Mouse (Mus musculus) midbrain, postnatal 0 days (tissue): ENCODE measurements around the gene Uqcc2. TPM values are rescaled to one million over a fixed set of nuclear protein-coding genes. Genes with fewer than 3 reads are reported as not detected.

Experiments
- ATAC-seq: fragments of 200-750 bp; cut with Nextera tagmentation; 2 replicates; pipeline ENCODE4 v1.8.0; 2017; ENCODE audit warnings: moderate number of reproducible peaks, mild to moderate bottlenecking, moderate TSS enrichment, moderate library complexity; ENCODE audit not compliant: low FRiP score
- DNase-seq: peaks from one replicate; pipeline ENCODE4 v3.0.0-alpha.2; 2015; ENCODE audit warnings: low spot score
- H3K27ac ChIP-seq: fragments of 300-500 bp; sonication (generic); 2 replicates; pipeline ENCODE4 v1.5.1; 2014; ENCODE audit warnings: low read depth, mild to moderate bottlenecking, low read length, mixed read lengths
- H3K27me3 ChIP-seq: fragments of 300-500 bp; sonication (generic); 2 replicates; pipeline ENCODE4 v1.6.1; 2014; ENCODE audit warnings: low read length, control low read depth, mixed read lengths; ENCODE audit not compliant: insufficient read depth
- H3K36me3 ChIP-seq: fragments of 300-500 bp; sonication (generic); 2 replicates; pipeline ENCODE4 v1.6.1; 2014; ENCODE audit warnings: low read length, control low read depth, mixed read lengths; ENCODE audit not compliant: insufficient read depth
- H3K4me1 ChIP-seq: fragments of 300-500 bp; sonication (generic); 2 replicates; pipeline ENCODE4 v1.6.1; 2014; ENCODE audit warnings: mild to moderate bottlenecking, control low read depth, antibody characterized with exemption, low read length, mixed read lengths; ENCODE audit not compliant: insufficient read depth
- H3K4me2 ChIP-seq: fragments of 300-500 bp; sonication (generic); 2 replicates; pipeline ENCODE4 v1.6.1; 2014; ENCODE audit warnings: low read depth, mild to moderate bottlenecking, low read length, mixed read lengths; ENCODE audit not compliant: poor library complexity, severe bottlenecking
- H3K4me3 ChIP-seq: fragments of 300-500 bp; sonication (generic); 2 replicates; pipeline ENCODE4 v1.5.1; 2014; ENCODE audit warnings: low read depth, mild to moderate bottlenecking, low read length, moderate library complexity
- H3K9ac ChIP-seq: fragments of 300-500 bp; sonication (generic); replicated peaks from 2 replicates; pipeline ENCODE4 v1.6.1; 2014; ENCODE audit warnings: mild to moderate bottlenecking, low read length, moderate library complexity, mixed read lengths; ENCODE audit not compliant: poor library complexity, severe bottlenecking
- H3K9me3 ChIP-seq: fragments of 300-500 bp; sonication (generic); 2 replicates; pipeline ENCODE4 v1.6.1; 2016; ENCODE audit warnings: low read length, control low read depth
- CTCF ChIP-seq: IDR thresholded peaks from 2 replicates; pipeline ENCODE4 v1.5.1; 2016; ENCODE audit warnings: antibody characterized with exemption, mild to moderate bottlenecking
- WGBS: fragments of 180-500 bp; shearing (Covaris S2); extraction: QIAGEN DNeasy Blood & Tissue Kit; methylation state at CpG from one replicate; pipeline ENCODE4 v1.1.7; 2014; 5-methylcytosine and 5-hydroxymethylcytosine counted together
- polyA plus RNA-seq: library from polyadenylated mRNA; unstranded; fragments of >200 nt; fragmentation: Nextera tagmentation; extraction: Ambion mirVana; gene quantifications from 2 replicates; pipeline ENCODE4 v1.2.1, GENCODE M21; 2015
- total RNA-seq: library from RNA; depleted of rRNA; stranded (reverse); fragments of >200 nt; gene quantifications from 2 replicates; pipeline ENCODE4 v1.2.3, GENCODE M21; 2014; rRNA removed

Gene Uqcc2
- total RNA-seq, result 213 and 233 TPM in 2 replicates
- 453 and 478 TPM in 2 replicates for polyA plus RNA-seq

GRCm38 (mm10) chr17:27133551-27134141 is at the start of gene Uqcc2:
TSS of gene Uqcc2 (minus strand) at chr17:27133916.
- H3K4me1 ChIP-seq, result peaks cover 9% of the 10 kb centered on the region; the same call in 1 of the 2 replicates

DNA sequence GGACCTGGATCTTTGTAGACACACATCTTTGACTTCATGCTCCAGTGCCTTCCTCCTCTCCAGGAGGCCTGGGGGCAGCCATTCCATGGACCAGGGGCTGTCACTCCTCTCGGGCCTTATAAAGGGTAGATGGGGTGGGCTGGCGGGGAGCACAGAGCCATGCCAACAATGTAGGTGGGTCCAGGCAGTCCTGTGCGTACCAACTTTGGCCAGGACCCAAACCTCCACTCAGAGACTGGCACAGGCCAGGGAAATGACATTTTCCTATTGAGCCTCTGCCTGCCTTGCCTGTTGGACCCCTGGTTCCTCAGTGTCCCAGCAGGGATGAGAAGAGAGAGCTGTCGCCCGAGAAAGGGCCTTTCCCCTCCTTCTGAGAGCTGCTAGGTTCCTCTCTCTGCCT is 48.7 kb upstream of the Uqcc2 start:
- H3K4me1 ChIP-seq, result no peaks in the 10 kb centered on the region
- no peak for ATAC-seq
- no peak overlapping the region for H3K9ac ChIP-seq
- DNase-seq, result no peak
- no peak for TF ChIP-seq CTCF
- H3K27me3 ChIP-seq, result no peaks in the 10 kb centered on the region
- WGBS, result 60% methylated on average over 5 of the region's 5 CpGs
- H3K4me2 ChIP-seq, result no peak overlapping the region
- H3K9me3 ChIP-seq, result no peaks in the 10 kb centered on the region
- no peak overlapping the region for H3K27ac ChIP-seq
- H3K36me3 ChIP-seq, result no peaks in the 10 kb centered on the region
- no peak overlapping the region for H3K4me3 ChIP-seq

More at GRCm38 (mm10) chr17:27133551-27134141, at the start of gene Uqcc2:
- DNase-seq (peak; percentile 99), ATAC-seq (peak; percentile 90)
- WGBS, result under 1% methylated on average over 40 of the region's 46 CpGs
- Histone ChIP-seq H3K9ac (peak within 1 kb of the TSS; percentile 80), H3K27me3 (no peaks in the 10 kb centered on the region), H3K36me3 (no peaks in the 10 kb centered on the region; the same call in 1 of the 2 replicates), H3K4me3 (peak within 1 kb of the TSS; percentile 64), H3K9me3 (no peaks in the 10 kb centered on the region), H3K4me2 (peak within 1 kb of the TSS; percentile 48), H3K27ac (peak within 1 kb of the TSS; percentile 89)
- TF ChIP-seq CTCF, result peak; percentile 79

DNA sequence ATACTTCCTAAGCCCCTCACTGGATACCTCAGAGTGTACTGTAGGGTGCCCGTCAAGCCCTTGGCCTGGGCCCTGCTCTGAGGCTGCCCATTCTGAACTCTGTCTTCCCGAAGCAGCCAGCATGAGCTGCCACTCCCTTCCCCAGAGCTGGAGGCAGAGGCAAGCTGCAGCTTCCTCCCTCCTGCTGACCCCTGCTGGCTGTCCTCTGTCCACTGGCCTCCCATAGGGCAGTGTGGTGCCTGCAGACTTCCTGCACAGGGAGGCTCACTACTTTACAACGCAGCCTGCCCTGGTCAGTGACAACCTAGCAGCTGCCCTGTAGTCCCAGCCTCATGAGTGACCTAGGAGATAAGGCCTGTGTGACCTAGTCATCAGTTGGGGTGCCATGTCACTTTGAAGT is 48.0 kb upstream of the Uqcc2 start:
- H3K27ac ChIP-seq, result no peak overlapping the region
- H3K36me3 ChIP-seq, result no peaks in the 10 kb centered on the region
- DNase-seq (no peak), ATAC-seq (no peak)
- no peak overlapping the region for H3K4me3 ChIP-seq
- H3K27me3 ChIP-seq, result no peaks in the 10 kb centered on the region
- no peak overlapping the region for H3K9ac ChIP-seq
- H3K9me3 ChIP-seq, result no peaks in the 10 kb centered on the region
- TF ChIP-seq CTCF, result peak; percentile 58
- no peak overlapping the region for H3K4me2 ChIP-seq
- H3K4me1 ChIP-seq, result no peaks in the 10 kb centered on the region
- WGBS, result 26% methylated on average over 3 of the region's 3 CpGs

DNA sequence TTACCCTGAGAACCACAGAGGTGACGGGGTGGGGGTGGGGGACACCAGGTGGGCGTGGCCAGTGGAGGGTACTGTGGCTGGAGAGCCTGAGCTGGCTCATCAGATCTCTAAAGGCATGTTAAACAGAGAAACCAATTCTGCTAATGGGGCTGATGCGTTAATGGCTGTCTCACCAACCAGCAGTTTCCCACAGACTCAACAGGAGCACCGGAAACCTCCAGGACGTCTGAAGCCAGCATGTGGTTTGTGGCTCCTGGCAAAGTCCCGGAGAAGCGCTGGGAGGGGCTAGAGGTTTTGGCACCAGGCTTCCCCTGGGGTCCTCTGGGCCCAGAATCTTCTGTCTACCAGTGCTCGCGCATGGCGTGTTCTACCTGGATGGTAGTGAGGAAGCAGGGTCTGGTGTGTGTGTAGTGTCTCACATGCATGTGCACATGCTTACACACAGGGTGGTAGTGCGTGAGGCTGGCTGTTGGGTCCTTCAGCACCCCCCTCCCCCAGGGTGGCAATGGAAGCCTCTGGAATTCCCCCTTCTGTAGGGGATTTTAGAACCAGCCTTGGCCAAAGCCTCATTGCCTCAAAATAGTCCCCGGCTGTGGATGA is 46.1 kb upstream of the Uqcc2 start:
- Histone ChIP-seq H3K9ac (no peak overlapping the region), H3K27me3 (no peaks in the 10 kb centered on the region), H3K27ac (no peak overlapping the region), H3K4me2 (no peak overlapping the region), H3K36me3 (no peaks in the 10 kb centered on the region), H3K9me3 (no peaks in the 10 kb centered on the region), H3K4me3 (no peak overlapping the region), H3K4me1 (no peaks in the 10 kb centered on the region; the same call in 1 of the 2 replicates)
- DNase-seq (no peak), ATAC-seq (no peak)
- no peak for TF ChIP-seq CTCF
- 76% methylated on average over 12 of the region's 12 CpGs for WGBS

DNA sequence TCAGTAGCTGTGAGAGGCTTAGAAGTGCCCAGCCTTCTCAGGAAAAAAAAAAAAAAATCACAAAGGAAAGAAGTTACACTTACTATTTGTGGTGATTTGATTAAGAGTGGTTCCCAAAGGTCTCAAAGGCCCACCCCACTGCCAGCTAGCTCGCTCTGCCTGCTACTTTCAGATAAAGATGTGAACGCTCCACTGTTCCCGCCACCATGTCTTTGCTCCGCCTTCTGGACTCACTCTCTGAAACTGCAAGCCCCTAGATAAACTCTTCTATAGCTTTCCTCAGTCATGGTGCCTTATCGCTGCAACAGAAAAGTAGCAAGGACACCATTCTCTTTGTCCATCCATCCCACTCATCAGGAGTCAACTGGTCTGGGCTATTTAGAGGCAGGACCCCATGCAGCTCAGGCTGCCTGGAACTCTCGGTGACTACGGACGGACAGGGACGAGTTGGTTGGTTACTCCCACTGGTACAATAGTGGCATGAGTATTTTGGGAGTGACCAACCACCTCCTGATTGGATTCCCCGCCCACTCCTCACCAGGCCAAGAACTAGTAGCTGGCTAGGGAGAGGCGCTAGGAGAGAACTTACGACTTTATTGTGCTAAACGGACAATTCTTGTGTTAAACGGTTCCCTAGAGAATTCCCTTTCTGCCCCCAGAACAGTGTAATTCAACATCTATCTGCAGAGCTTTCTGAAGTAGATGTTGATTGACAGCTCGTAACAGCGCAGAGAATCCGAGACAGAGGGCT is 44.9 kb upstream of the Uqcc2 start:
- H3K4me2 ChIP-seq, result no peak overlapping the region
- no peak overlapping the region for H3K9ac ChIP-seq
- H3K9me3 ChIP-seq, result no peaks in the 10 kb centered on the region
- H3K36me3 ChIP-seq, result no peaks in the 10 kb centered on the region
- DNase-seq, result no peak
- ATAC-seq, result no peak
- WGBS, result 88% methylated on average over 17 of the region's 17 CpGs
- no peaks in the 10 kb centered on the region; the same call in 1 of the 2 replicates for H3K4me1 ChIP-seq
- TF ChIP-seq CTCF, result no peak
- H3K4me3 ChIP-seq, result no peak overlapping the region
- no peak overlapping the region for H3K27ac ChIP-seq
- no peaks in the 10 kb centered on the region for H3K27me3 ChIP-seq

DNA sequence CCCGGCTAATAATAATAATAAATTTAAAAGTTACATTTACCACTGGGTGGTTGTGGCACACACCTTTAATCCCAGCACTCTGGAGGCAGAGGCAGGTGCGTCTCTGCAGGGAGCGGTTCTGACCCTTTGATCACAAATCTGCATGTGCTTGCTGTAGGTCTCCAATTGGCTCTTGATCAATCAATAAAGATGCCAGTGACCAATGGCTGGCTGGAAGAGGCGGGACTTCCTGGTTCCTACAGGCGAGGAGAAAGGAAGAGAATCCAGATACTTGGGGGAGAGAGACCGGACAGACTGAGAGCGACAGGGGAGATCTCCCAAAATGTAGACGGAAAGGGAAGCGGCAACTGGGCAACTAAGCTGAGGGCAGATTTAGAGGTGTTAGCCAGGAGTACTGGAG is 44.3 kb upstream of the Uqcc2 start:
- H3K27ac ChIP-seq, result no peak overlapping the region
- H3K9me3 ChIP-seq, result no peaks in the 10 kb centered on the region
- WGBS, result 94% methylated on average over 9 of the region's 9 CpGs
- DNase-seq, result no peak
- no peak for TF ChIP-seq CTCF
- H3K9ac ChIP-seq, result no peak overlapping the region
- H3K4me3 ChIP-seq, result no peak overlapping the region
- ATAC-seq, result no peak
- no peaks in the 10 kb centered on the region for H3K36me3 ChIP-seq
- no peaks in the 10 kb centered on the region for H3K27me3 ChIP-seq
- no peak overlapping the region for H3K4me2 ChIP-seq
- no peaks in the 10 kb centered on the region; the same call in 1 of the 2 replicates for H3K4me1 ChIP-seq
